Mouse (Mus musculus): ENCODE measurements around the gene Hps5. TPM values are rescaled to one million over a fixed set of nuclear protein-coding genes. Genes with fewer than 3 reads are reported as not detected.
A peak's percentile ranks its signal among the peaks of the same experiment; 100 is the strongest.
"Not testable (repeated sequence)": the region's sequence is repeated elsewhere in the genome, so short reads cannot be mapped to it uniquely, and the experiment has no call there.

Gene Hps5
- polyA plus RNA-seq, 1 experiment from 2014 or later, result 15.9 TPM

DNA sequence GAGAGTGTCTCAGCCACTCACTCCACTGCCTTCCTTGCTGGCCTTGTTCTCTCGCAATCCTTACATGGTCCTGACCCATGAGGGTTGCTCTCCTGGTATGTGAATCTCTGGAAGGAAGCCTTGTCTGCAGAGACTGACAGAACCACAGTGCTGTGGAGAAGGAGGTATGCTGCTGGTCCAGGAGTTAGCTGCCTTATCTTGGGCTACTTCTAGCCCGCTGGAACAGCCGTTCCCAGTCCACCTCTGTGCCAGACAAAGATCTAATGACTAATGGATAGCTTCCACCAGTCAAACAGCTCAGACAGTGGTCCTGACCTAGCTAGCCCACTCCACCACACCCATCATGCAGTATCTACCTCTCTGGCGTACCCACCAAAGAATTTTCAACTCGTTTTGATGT, 40.5 kb upstream of the Hps5 start:
- ATAC-seq, result no peak
- H3K4me3 ChIP-seq (replicated peaks), result no peak overlapping the region
- no peak overlapping the region for H3K27ac ChIP-seq
- peaks cover 28% of the 10 kb centered on the region for H3K4me1 ChIP-seq (replicated peaks)
- H3K27me3 ChIP-seq, result 0 out of 2 replicates have a peak, but pooled peaks cover 2% of the 10 kb centered on the region
- no peak overlapping the region for H3K9ac ChIP-seq (replicated peaks)
- H3K9me3 ChIP-seq, result no peaks in the 10 kb centered on the region
- no peak overlapping the region for H3K4me2 ChIP-seq (replicated peaks)
- H3K36me3 ChIP-seq, result no peaks in the 10 kb centered on the region
- 87% methylated on average over 5 of the region's 5 CpGs for WGBS

DNA sequence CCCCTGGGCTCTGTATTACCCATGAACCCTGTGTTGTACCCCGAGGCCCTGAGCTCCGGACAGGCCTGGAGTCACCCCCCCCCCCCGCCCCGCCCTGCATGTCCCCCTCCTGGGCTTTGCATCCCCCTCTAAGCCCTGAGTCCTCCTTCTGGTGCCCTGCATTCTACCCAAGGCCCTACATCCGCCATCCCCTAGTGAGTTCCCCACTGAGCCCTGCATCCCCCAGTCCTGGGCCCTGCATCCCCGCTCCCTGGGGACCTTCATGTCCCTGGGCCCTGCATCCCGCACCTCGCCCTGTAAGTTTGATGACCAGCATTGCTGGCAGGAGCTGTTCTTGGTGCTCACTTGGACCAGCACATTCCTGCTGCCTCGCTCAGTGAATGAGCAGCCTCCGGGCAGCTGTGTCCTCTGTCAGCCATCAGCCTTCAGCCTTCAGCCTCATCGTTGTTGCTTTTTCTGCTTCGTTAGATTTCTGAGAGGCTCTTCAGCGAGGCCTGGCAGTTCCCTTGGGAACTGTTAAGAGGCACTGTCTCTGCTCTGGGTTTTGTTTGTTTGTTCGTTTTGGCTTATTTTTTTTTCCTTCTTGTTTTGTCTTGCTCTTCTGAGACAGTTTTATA, 39.2 kb upstream of the Hps5 start:
- no peaks in the 10 kb centered on the region for H3K9me3 ChIP-seq
- no peak overlapping the region for H3K4me3 ChIP-seq (replicated peaks)
- no peaks in the 10 kb centered on the region for H3K27me3 ChIP-seq
- no peak overlapping the region; the same call in 1 of the 2 replicates for H3K9ac ChIP-seq (replicated peaks)
- 28% methylated on average over 14 of the region's 14 CpGs for WGBS
- H3K36me3 ChIP-seq, result no peaks in the 10 kb centered on the region
- no peak; the same call in 1 of the 2 replicates for ATAC-seq
- no peak overlapping the region for H3K4me2 ChIP-seq (replicated peaks)
- H3K4me1 ChIP-seq (replicated peaks), result peaks cover 28% of the 10 kb centered on the region
- H3K27ac ChIP-seq, result peak overlapping the region; percentile 39; the same call in 1 of the 2 replicates

DNA sequence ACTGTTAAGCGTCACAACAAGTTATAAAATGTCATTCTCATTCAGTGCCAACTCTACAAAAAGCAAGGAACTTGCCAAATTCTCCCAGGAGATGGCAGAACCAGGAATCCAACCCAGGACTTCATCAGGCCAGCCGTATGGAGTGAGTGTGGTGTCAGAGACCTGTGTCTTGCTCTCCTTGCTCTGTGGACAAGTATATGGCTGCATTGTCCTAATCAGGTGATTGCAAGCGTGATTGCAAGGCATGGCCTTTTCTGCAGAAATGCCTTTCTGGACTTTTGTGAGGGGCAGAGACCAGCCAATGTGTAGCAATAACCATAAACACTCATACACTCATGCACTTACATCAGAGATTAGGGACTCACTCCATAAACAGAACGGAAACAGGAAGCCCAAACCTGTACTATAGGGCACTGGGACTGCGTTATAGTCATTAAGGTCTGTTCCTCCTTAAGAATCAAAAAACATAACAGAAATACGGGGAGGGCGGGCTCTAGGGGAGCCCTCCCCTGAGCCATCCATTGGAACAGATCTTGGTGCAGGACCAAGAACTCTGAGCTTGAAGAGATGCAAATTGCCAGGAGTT, 37.9 kb upstream of the Hps5 start:
- no peak overlapping the region for H3K9ac ChIP-seq (replicated peaks)
- no peaks in the 10 kb centered on the region for H3K36me3 ChIP-seq
- ATAC-seq, result no peak
- no peaks in the 10 kb centered on the region for H3K9me3 ChIP-seq
- H3K4me2 ChIP-seq (replicated peaks), result no peak overlapping the region
- H3K4me1 ChIP-seq (replicated peaks), result peaks cover 20% of the 10 kb centered on the region
- H3K27ac ChIP-seq, result no peak overlapping the region
- H3K4me3 ChIP-seq (replicated peaks), result no peak overlapping the region
- 92% methylated on average over 7 of the region's 7 CpGs for WGBS
- no peaks in the 10 kb centered on the region for H3K27me3 ChIP-seq

DNA sequence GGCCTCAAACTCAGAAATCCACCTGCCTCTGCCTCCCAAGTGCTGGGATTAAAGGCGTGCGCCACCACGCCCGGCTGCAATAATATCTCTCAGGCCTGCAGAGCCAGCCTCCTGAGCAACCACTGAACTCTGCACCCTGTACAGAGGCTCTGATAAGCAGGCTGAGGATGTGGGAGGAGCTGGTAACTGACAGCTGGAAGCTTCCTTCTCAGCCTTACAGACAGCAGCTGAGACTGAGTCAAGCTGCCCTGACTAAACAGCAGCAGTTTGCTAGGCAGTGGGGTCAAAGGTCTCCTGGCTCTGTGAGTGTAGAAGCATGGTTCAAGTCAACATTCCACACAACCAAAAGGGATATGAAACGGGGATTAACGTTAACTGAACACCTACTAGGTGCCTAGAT, 37.4 kb upstream of the Hps5 start:
- Histone ChIP-seq H3K27ac (no peak overlapping the region), H3K9ac (replicated peaks) (no peak overlapping the region), H3K36me3 (no peaks in the 10 kb centered on the region), H3K9me3 (no peaks in the 10 kb centered on the region), H3K4me3 (replicated peaks) (no peak overlapping the region), H3K4me2 (replicated peaks) (no peak overlapping the region), H3K4me1 (replicated peaks) (peaks cover 15% of the 10 kb centered on the region), H3K27me3 (no peaks in the 10 kb centered on the region)
- ATAC-seq, result no peak
- 85% methylated on average over 6 of the region's 6 CpGs for WGBS

DNA sequence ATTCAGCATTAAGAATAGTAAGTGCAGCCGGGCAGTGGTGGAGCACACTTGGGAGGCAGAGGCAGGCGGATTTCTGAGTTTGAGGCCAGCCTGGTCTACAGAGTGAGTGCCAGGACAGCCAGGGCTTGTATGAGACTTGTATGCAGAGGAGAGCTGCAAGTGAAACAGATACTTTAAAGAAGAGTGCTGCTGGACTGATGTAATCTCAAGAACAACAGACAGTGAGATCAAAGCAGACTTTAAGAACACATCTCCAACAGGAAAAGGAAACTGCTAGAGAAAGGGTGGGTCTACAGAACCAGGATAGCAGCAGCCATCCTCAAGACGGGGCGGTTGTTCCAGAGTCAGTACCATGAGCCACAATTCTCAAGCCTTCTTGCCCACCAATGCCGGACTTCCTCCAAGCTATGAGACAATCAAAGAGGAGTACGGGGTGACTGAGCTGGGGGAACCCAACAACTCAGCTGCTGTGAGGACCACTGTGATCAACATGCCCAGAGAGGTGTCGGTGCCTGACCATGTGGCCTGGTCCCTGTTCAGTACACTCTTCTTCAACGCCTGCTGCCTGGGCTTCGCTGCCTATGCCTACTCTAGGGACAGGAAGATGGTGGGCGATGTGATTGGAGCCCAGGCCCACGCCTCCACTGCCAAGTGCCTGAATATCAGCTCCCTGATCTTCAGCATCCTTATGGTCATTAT, 36.4 kb upstream of the Hps5 start:
- 97% methylated on average over 11 of the region's 11 CpGs for WGBS
- H3K9me3 ChIP-seq; H3K36me3 ChIP-seq; H3K4me3 ChIP-seq (replicated peaks); H3K4me2 ChIP-seq (replicated peaks); H3K9ac ChIP-seq (replicated peaks); H3K4me1 ChIP-seq (replicated peaks); ATAC-seq; H3K27me3 ChIP-seq; H3K27ac ChIP-seq: not testable (repeated sequence)

DNA sequence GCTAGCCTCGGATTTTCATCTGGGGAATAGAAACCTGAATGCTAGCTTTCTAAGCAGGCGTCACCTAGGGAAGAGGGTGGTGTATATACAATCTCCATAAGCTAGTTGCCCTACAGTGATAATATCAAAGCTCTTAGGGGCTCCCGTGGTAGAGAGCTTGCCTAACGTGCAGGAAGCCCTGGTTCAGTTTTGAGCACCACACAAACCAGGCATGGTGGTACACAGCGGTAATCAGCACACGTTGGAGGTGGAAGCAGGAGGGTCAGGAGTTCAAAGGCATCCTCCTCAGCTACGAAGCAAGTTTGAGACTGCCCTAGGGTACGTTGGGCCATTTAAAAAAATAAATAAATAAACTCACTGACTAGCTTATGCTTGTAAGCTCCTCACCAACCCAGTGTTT, 35.8 kb upstream of the Hps5 start:
- Histone ChIP-seq H3K4me2 (replicated peaks) (no peak overlapping the region), H3K27me3 (no peaks in the 10 kb centered on the region), H3K4me3 (replicated peaks) (no peak overlapping the region), H3K27ac (no peak overlapping the region), H3K9me3 (no peaks in the 10 kb centered on the region), H3K9ac (replicated peaks) (no peak overlapping the region), H3K4me1 (replicated peaks) (peaks cover 9% of the 10 kb centered on the region), H3K36me3 (no peaks in the 10 kb centered on the region)
- ATAC-seq, result no peak
- 83% methylated on average over 8 of the region's 8 CpGs for WGBS

DNA sequence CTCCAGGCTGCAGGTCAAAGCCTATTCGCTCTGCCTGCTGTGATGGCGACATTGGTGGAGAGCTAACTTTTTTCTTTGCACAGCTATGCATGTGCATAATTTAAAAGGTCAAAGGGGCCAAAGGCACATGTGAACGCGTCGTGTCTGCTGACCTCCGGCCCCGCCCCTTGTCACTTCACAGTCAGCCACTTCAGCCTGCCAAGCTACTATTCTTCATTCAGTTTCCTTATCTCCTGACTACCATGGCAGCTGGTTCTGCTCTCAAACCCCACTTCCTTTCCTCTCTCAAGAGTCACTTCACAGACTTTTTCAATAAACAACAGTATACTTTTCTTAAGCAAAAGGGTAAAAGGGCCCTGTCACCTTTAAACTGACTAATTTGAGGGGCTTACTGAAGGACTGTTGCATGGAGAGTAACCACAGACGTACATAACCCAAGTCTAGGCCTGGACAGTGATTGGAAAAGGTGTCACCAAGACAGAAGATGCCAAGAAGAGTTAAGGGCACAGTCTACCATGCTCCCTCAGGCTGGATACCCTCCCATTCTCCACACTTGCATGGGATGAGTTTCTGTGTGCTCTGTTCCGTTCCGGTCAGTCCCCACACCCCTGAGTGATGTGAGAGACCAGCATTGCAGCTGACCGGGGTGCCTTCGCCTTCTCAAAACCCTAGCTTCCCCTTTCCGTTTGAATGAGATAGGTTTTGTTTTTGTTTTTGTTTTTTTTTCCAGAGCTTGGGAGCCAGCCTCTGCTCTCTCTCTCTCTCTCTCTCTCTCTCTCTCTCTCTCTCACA, 35.1 kb upstream of the Hps5 start:
- Histone ChIP-seq H3K4me2 (replicated peaks) (no peak overlapping the region), H3K27me3 (no peaks in the 10 kb centered on the region), H3K4me3 (replicated peaks) (no peak overlapping the region), H3K9me3 (no peaks in the 10 kb centered on the region), H3K27ac (no peak overlapping the region), H3K36me3 (no peaks in the 10 kb centered on the region), H3K4me1 (replicated peaks) (peaks cover 9% of the 10 kb centered on the region), H3K9ac (replicated peaks) (no peak overlapping the region)
- no peak for ATAC-seq
- WGBS, result 63% methylated on average over 13 of the region's 13 CpGs

DNA sequence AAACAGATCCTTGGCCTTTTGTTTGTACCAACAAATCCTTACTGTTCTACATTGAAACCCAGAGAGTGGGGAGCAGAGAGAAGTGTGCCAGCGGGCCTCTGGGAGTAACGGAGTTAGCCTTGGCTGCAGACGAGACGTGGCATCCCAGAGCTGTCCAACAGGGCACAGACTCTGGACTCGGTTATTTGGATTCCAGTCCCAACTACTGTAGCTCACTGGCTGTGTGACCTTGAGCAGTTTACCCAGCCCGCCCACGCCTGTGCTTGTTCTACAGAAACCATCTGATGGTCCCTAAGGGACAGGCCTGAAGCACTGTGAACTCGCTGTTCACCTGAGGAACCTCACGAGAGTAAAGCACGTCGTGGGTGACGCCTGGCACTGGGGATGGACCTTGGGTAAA, 34.0 kb upstream of the Hps5 start:
- no peak overlapping the region for H3K4me3 ChIP-seq (replicated peaks)
- peaks cover 2% of the 10 kb centered on the region for H3K4me1 ChIP-seq (replicated peaks)
- 91% methylated on average over 12 of the region's 12 CpGs for WGBS
- H3K4me2 ChIP-seq (replicated peaks), result no peak overlapping the region
- H3K36me3 ChIP-seq, result no peaks in the 10 kb centered on the region
- ATAC-seq, result no peak
- H3K9me3 ChIP-seq, result no peaks in the 10 kb centered on the region
- H3K27me3 ChIP-seq, result no peaks in the 10 kb centered on the region
- H3K9ac ChIP-seq (replicated peaks), result no peak overlapping the region
- no peak overlapping the region for H3K27ac ChIP-seq

DNA sequence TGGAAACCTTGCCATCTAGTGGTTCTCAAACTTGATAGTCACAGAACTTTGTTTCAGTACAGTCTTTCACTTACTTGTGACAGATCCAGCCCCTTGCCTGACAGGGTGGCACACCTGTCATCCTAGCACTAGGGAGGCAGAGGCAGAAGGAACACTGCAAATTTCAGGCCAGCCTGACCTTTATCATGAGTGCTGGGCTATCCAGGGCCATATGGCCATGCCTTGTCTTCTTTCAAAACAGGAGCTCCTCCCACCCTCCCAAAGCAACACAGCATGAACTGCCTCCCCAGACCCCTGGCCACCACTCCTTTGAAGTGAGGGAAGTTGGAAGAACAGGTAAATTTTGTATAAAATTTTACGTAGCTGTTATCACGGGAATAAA, 31.9 kb upstream of the Hps5 start:
- WGBS, result 94% methylated on average over 2 of the region's 2 CpGs
- Histone ChIP-seq H3K27ac (no peak overlapping the region), H3K9me3 (no peaks in the 10 kb centered on the region), H3K36me3 (peaks cover 15% of the 10 kb centered on the region), H3K4me2 (replicated peaks) (no peak overlapping the region), H3K4me3 (replicated peaks) (no peak overlapping the region), H3K27me3 (no peaks in the 10 kb centered on the region), H3K9ac (replicated peaks) (no peak overlapping the region), H3K4me1 (replicated peaks) (no peaks in the 10 kb centered on the region)
- no peak for ATAC-seq

DNA sequence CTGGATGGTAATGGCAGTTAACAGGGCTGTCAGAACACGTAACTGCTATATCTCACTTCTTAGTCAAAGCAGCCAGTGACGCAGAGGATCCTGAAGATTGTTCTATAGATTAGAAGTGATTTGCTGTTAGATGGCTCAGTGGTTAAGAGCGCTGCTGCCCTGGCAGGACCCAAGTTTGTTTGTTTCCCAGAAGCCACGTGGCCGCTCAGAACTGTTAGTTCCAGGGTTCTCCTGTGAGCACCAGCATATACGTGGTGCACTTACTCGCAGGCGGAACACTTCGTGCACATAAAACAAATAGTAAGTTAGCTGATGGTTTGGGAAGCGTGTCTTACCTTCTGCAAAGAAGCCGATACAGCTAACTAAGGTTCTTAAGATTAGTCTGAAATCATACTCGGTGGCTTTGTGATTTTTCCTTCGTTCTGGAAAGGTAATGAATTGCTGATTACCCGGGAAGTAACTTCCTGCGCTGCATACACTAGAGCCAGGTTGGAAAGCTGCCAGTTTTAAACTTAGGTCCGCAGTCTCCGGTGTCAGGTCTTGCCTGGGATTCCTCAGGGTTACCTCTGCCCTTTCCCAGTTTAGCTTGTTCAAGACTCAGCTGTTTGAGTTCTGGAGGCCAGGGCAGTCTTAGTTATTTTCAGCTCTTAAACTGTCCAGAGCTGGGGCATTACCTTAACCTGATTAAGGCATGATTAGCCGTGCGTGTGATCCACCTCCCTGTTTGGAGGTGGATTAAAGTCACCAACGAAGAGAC, 31.4 kb upstream of the Hps5 start:
- no peak overlapping the region for H3K9ac ChIP-seq (replicated peaks)
- H3K27me3 ChIP-seq, result no peaks in the 10 kb centered on the region
- WGBS, result 86% methylated on average over 20 of the region's 20 CpGs
- ATAC-seq, result no peak
- H3K36me3 ChIP-seq, result peaks cover 21% of the 10 kb centered on the region
- H3K4me2 ChIP-seq (replicated peaks), result no peak overlapping the region
- no peaks in the 10 kb centered on the region for H3K4me1 ChIP-seq (replicated peaks)
- no peaks in the 10 kb centered on the region for H3K9me3 ChIP-seq
- H3K27ac ChIP-seq, result no peak overlapping the region
- no peak overlapping the region for H3K4me3 ChIP-seq (replicated peaks)

DNA sequence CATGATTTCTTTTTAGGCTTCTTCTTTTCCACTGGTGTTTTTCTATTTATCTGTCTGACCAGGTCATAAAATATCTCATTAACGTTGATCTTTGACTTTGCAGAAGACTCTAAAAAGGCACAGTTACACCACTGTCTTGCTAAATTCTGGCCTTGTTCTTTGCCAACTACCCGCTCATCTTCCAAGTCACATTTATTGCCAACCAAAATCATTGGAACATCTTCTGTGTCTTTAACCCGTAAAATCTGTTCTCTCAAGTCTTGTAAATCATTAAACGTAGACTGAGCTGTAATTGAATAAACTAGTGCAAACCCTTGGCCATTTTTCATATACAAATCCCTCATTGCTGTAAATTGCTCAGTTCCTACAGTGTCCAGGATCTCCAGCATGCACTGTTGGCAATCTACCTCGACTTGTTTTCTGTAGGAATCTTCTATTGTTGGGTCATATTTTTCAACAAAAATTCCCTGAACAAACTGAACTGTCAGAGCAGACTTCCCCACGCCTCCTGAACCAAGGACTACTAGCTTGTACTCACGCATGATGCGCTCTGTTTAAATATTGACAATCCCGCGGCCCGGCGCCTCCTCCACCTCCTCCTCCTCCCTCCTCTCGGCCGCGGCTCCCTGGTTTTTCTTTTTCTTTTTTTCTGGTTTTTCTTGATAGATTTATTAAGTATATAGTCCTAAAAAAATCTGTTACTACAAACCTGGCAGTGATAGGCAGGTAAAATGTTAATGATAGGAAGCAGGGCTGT, 25.2 kb upstream of the Hps5 start:
- H3K9ac ChIP-seq (replicated peaks); H3K4me1 ChIP-seq (replicated peaks); ATAC-seq; H3K4me2 ChIP-seq (replicated peaks); H3K9me3 ChIP-seq; H3K27ac ChIP-seq; H3K4me3 ChIP-seq (replicated peaks); H3K27me3 ChIP-seq: not testable (repeated sequence)
- H3K36me3 ChIP-seq, result peaks cover 72% of the 10 kb centered on the region
- 93% methylated on average over 15 of the region's 15 CpGs for WGBS
